Mouse (Mus musculus) thymus, adult 2 months (tissue): ENCODE results near the gene Kif4.

Experiments
- CTCF ChIP-seq: fragments of 200-500 bp; IDR thresholded peaks from 2 replicates; pipeline ENCODE4 v1.5.1; 2012; ENCODE audit warnings: mild to moderate bottlenecking, control low read depth, low read length, moderate library complexity, borderline replicate concordance; ENCODE audit not compliant: control insufficient read depth, poor library complexity, insufficient read depth; ENCODE audit errors: extremely low read depth
- POLR2A ChIP-seq: fragments of 200-500 bp; IDR thresholded peaks from 2 replicates; pipeline ENCODE4 v1.6.1; 2012; ENCODE audit warnings: mild to moderate bottlenecking, low read length, control low read depth, moderate library complexity; ENCODE audit not compliant: control insufficient read depth, poor library complexity, insufficient read depth; ENCODE audit errors: extremely low read depth

GRCm38 (mm10) chrX:100664825-100665224, 39.3 kb downstream of the Kif4 start:
- TF ChIP-seq POLR2A (no peak), CTCF (no peak)
